Mouse (Mus musculus) embryonic fibroblast, embryonic 13.5 days (primary cell): ENCODE results near the gene Zdhhc14.

Experiments used
- CTCF ChIP-seq: IDR thresholded peaks from 2 replicates; pipeline ENCODE4 v1.5.1; 2011; ENCODE audit warnings: mild to moderate bottlenecking, control low read depth, low read length, moderate library complexity, borderline replicate concordance; ENCODE audit not compliant: insufficient read depth
- POLR2A ChIP-seq: IDR thresholded peaks from 2 replicates; pipeline ENCODE4 v1.6.1; 2011; ENCODE audit warnings: low read depth, mild to moderate bottlenecking, control low read depth, low read length, moderate library complexity

DNA sequence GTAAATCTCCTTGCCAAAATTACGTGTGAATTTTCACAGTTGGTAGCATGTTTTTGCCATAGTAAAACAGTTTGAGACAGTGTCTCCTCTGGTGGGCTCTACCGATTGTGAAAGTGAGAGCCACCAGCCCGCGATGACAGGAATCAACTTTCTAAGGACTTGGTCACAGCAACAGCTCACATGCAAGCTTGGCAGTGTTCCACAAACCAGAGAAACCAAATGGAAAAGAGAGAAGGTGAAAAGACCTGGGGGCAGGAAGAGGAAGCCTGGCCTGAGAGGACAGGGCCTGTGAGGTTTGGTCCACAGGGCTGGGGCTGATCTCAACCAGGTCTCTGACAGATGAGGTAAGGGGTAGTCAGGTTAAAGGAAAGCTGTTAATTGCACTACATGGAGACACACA is 195.5 kb downstream of the Zdhhc14 start:
- TF ChIP-seq CTCF (no peak), POLR2A (no peak)
